12 mouse cellular contexts compared by ENCODE assay signal in the genomic region with DNA sequence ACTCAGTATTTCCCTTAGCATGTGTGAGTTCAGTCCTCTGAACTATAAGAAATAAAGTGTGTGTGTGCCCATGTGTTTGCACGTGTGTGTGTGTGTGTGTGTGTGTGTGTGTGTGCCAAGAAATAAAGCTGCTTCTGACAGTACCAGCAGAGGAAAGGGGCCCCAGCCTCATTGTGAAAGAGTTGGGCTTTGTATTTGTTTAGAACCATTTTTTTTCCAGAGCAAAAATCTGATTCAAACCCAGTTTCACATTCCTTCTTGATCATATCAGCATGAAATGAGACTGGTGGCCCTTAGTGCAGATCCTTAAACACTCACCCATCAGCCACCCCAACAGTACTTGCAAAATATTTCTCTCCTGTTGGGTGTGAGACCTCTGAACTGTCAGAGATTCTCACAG.
DNase-seq lines count a peak whose midpoint lies in the region; ATAC-seq and TF ChIP-seq lines count a peak whose summit lies in the region.
"Had no signal": no experiment of that assay in that cellular context is flagged by ENCODE, and none has a peak within 500 bp of the region (broad histone marks: within the 10 kb centered on the region; RNA-seq: fewer than 3 reads in every experiment).

No protein-coding gene starts in this region.

- no peak for TF ChIP-seq EP300 in liver, postnatal 0 days (IDR thresholded peaks at IDR 0.05; ENCODE audit: low read depth)

- no peak overlapping the region for H3K9ac ChIP-seq in hindbrain, embryonic 15.5 days
- no peak overlapping the region for H3K9ac ChIP-seq in midbrain, embryonic 14.5 days (replicated peaks; ENCODE audit: low read length)
- H3K9ac ChIP-seq in liver, postnatal 0 days (replicated peaks), result no peak overlapping the region
- H3K9ac ChIP-seq in kidney, embryonic 16.5 days (replicated peaks; ENCODE audit: low read length), result no peak overlapping the region
- H3K9ac ChIP-seq: heart, embryonic 13.5 days had no signal

- ATAC-seq in hindbrain, embryonic 15.5 days (ENCODE audit: low FRiP score, low read depth), result no peak
- ATAC-seq in midbrain, embryonic 14.5 days (ENCODE audit: low FRiP score, low TSS enrichment), result no peak
- no peak for ATAC-seq in liver, postnatal 0 days
- no peak for ATAC-seq in kidney, embryonic 16.5 days (ENCODE audit: low FRiP score, low TSS enrichment)

- peaks cover 11% of the 10 kb centered on the region for H3K36me3 ChIP-seq in embryonic facial prominence, embryonic 10.5 days (replicated peaks)
- H3K36me3 ChIP-seq in hindbrain, embryonic 15.5 days, result no peaks in the 10 kb centered on the region
- no peaks in the 10 kb centered on the region for H3K36me3 ChIP-seq in midbrain, embryonic 14.5 days (ENCODE audit: control insufficient read depth, insufficient read depth, low read length)
- no peaks in the 10 kb centered on the region for H3K36me3 ChIP-seq in liver, postnatal 0 days (replicated peaks; ENCODE audit: insufficient read depth, low read length)
- H3K36me3 ChIP-seq in kidney, embryonic 16.5 days (ENCODE audit: insufficient read depth, low read length), result no peaks in the 10 kb centered on the region
- H3K36me3 ChIP-seq: heart, embryonic 13.5 days had no signal

- no peak overlapping the region for H3K4me3 ChIP-seq in embryonic facial prominence, embryonic 10.5 days
- no peak overlapping the region for H3K4me3 ChIP-seq in hindbrain, embryonic 15.5 days
- H3K4me3 ChIP-seq in midbrain, embryonic 14.5 days (replicated peaks; ENCODE audit: low read depth, low read length), result no peak overlapping the region
- H3K4me3 ChIP-seq in liver, postnatal 0 days (ENCODE audit: low read depth, low read length), result no peak overlapping the region
- no peak overlapping the region for H3K4me3 ChIP-seq in kidney, embryonic 16.5 days (ENCODE audit: low read length)
- H3K4me3 ChIP-seq: heart, embryonic 13.5 days had no signal

- 63% methylated on average over 1 of the region's 1 CpGs for WGBS in embryonic facial prominence, embryonic 10.5 days
- 40% methylated on average over 1 of the region's 1 CpGs for WGBS in hindbrain, embryonic 15.5 days
- 54% methylated on average over 1 of the region's 1 CpGs for WGBS in midbrain, embryonic 14.5 days
- 36% methylated on average over 1 of the region's 1 CpGs for WGBS in liver, postnatal 0 days (ENCODE audit: insufficient replicate concordance)
- 81% methylated on average over 1 of the region's 1 CpGs for WGBS in kidney, embryonic 16.5 days

- peak; percentile 58 for DNase-seq in Muller cell, postnatal 12 days (ENCODE audit: inconsistent ontology term)
- DNase-seq in embryonic facial prominence, embryonic 10.5 days (ENCODE audit: low spot score), result no peak
- DNase-seq in midbrain, embryonic 14.5 days, result no peak
- DNase-seq in liver, postnatal 0 days, result no peak
- no peak for DNase-seq in embryo, embryonic 10.5 days (ENCODE audit: low spot score)
- DNase-seq: adrenal gland, postnatal 14 days; gastrocnemius, postnatal 10 days; kidney, postnatal 36 days; lung, postnatal 36 days had no signal

- peaks cover 7% of the 10 kb centered on the region; the same call in 1 of the 2 replicates for H3K9me3 ChIP-seq in embryonic facial prominence, embryonic 10.5 days
- no peaks in the 10 kb centered on the region for H3K9me3 ChIP-seq in hindbrain, embryonic 15.5 days
- H3K9me3 ChIP-seq in midbrain, embryonic 14.5 days (ENCODE audit: control insufficient read depth, low read length), result no peaks in the 10 kb centered on the region
- H3K9me3 ChIP-seq in liver, postnatal 0 days (ENCODE audit: low read length), result no peaks in the 10 kb centered on the region
- no peaks in the 10 kb centered on the region for H3K9me3 ChIP-seq in kidney, embryonic 16.5 days (ENCODE audit: low read length)

- 0 out of 2 replicates have a peak overlapping the region, but pooled peaks have one; percentile 4 for H3K27ac ChIP-seq in embryonic facial prominence, embryonic 10.5 days (replicated peaks)
- peak overlapping the region; percentile 97; the same call in 1 of the 2 replicates for H3K27ac ChIP-seq in hindbrain, embryonic 15.5 days (replicated peaks)
- H3K27ac ChIP-seq in midbrain, embryonic 14.5 days (replicated peaks; ENCODE audit: low read depth, low read length), result peak overlapping the region; percentile 100
- no peak overlapping the region for H3K27ac ChIP-seq in liver, postnatal 0 days (ENCODE audit: low read depth)
- no peak overlapping the region for H3K27ac ChIP-seq in kidney, embryonic 16.5 days (ENCODE audit: low read length)
- H3K27ac ChIP-seq: heart, embryonic 13.5 days had no signal

- no peak overlapping the region for H3K4me2 ChIP-seq in hindbrain, embryonic 15.5 days
- no peak overlapping the region; the same call in 1 of the 2 replicates for H3K4me2 ChIP-seq in midbrain, embryonic 14.5 days (ENCODE audit: low read length)
- H3K4me2 ChIP-seq in liver, postnatal 0 days (ENCODE audit: low read depth, low read length), result no peak overlapping the region
- H3K4me2 ChIP-seq in kidney, embryonic 16.5 days (replicated peaks; ENCODE audit: low read depth, low read length), result no peak overlapping the region

- H3K27me3 ChIP-seq in embryonic facial prominence, embryonic 10.5 days (replicated peaks; ENCODE audit: low read depth, poor library complexity, severe bottlenecking), result no peaks in the 10 kb centered on the region
- no peaks in the 10 kb centered on the region for H3K27me3 ChIP-seq in hindbrain, embryonic 15.5 days
- H3K27me3 ChIP-seq in midbrain, embryonic 14.5 days (ENCODE audit: control insufficient read depth, insufficient read depth, low read length), result no peaks in the 10 kb centered on the region
- H3K27me3 ChIP-seq in liver, postnatal 0 days (ENCODE audit: insufficient read depth, low read length), result peaks cover 41% of the 10 kb centered on the region
- H3K27me3 ChIP-seq in kidney, embryonic 16.5 days (ENCODE audit: insufficient read depth, low read length), result 0 out of 2 replicates have a peak, but pooled peaks cover 4% of the 10 kb centered on the region
- H3K27me3 ChIP-seq: heart, embryonic 13.5 days had no signal

- no peak for TF ChIP-seq CTCF in liver, postnatal 0 days (IDR thresholded peaks at IDR 0.05; ENCODE audit: low read depth)

- peaks cover 46% of the 10 kb centered on the region for H3K4me1 ChIP-seq in embryonic facial prominence, embryonic 10.5 days
- peaks cover 25% of the 10 kb centered on the region for H3K4me1 ChIP-seq in hindbrain, embryonic 15.5 days (replicated peaks)
- peaks cover 27% of the 10 kb centered on the region for H3K4me1 ChIP-seq in midbrain, embryonic 14.5 days (ENCODE audit: control insufficient read depth, insufficient read depth, low read length)
- no peaks in the 10 kb centered on the region for H3K4me1 ChIP-seq in liver, postnatal 0 days (ENCODE audit: insufficient read depth)
- peaks cover 16% of the 10 kb centered on the region for H3K4me1 ChIP-seq in kidney, embryonic 16.5 days (ENCODE audit: insufficient read depth, low read length)

Comparison
In these comparisons a context has a peak if more than half of its experiments do, and no peak if none do; other contexts are left out.
1. H3K27ac ChIP-seq: peak in embryonic facial prominence, embryonic 10.5 days (single experiment), hindbrain, embryonic 15.5 days (single experiment) and midbrain, embryonic 14.5 days (single experiment); none in liver, postnatal 0 days (single experiment) and kidney, embryonic 16.5 days (single experiment).